Mouse (Mus musculus) midbrain, embryonic 15.5 days (tissue): ENCODE results near the gene Sart1. TPM values are rescaled to one million over a fixed set of nuclear protein-coding genes. Genes with fewer than 3 reads are reported as not detected.

ENCODE experiments used
- ATAC-seq: fragments of 200-750 bp; cut with Nextera tagmentation; replicated peaks from 2 replicates; pipeline ENCODE4 v1.8.0; 2017; ENCODE audit warnings: moderate TSS enrichment
- H3K27ac ChIP-seq: fragments of 300-500 bp; sonication (generic); 2 replicates; pipeline ENCODE4 v1.5.1; 2015; ENCODE audit warnings: mild to moderate bottlenecking, inconsistent platforms
- H3K27me3 ChIP-seq: fragments of 300-500 bp; sonication (generic); replicated peaks from 2 replicates; pipeline ENCODE4 v1.6.1; 2015; ENCODE audit warnings: inconsistent platforms
- H3K36me3 ChIP-seq: fragments of 300-500 bp; sonication (generic); replicated peaks from 2 replicates; pipeline ENCODE4 v1.6.1; 2015; ENCODE audit warnings: inconsistent platforms
- H3K4me1 ChIP-seq: fragments of 300-500 bp; sonication (generic); 2 replicates; pipeline ENCODE4 v1.6.1; 2015; ENCODE audit warnings: inconsistent platforms
- H3K4me2 ChIP-seq: fragments of 300-500 bp; sonication (generic); 2 replicates; pipeline ENCODE4 v1.6.1; 2015; ENCODE audit warnings: inconsistent platforms, mild to moderate bottlenecking, moderate library complexity
- H3K4me3 ChIP-seq: fragments of 300-500 bp; sonication (generic); 2 replicates; pipeline ENCODE4 v1.5.1; 2015; ENCODE audit warnings: mild to moderate bottlenecking, inconsistent platforms
- H3K9ac ChIP-seq: fragments of 300-500 bp; sonication (generic); 2 replicates; pipeline ENCODE4 v1.6.1; 2015; ENCODE audit warnings: mild to moderate bottlenecking, inconsistent platforms
- H3K9me3 ChIP-seq: fragments of 300-500 bp; sonication (generic); 2 replicates; pipeline ENCODE4 v1.6.1; 2016; ENCODE audit warnings: inconsistent platforms
- WGBS: fragments of 180-500 bp; shearing (Covaris S2); methylation state at CpG from one replicate; pipeline ENCODE4 v1.1.7; 2015; ENCODE audit warnings: mixed read lengths; 5-methylcytosine and 5-hydroxymethylcytosine counted together
- polyA plus RNA-seq: library from polyadenylated mRNA; unstranded; fragments of >200 nt; fragmentation: Nextera tagmentation; extraction: Ambion mirVana; gene quantifications from 2 replicates; pipeline ENCODE4 v1.2.1, GENCODE M21; 2015

Sart1 gene
- polyA plus RNA-seq, 1 experiment from 2014 or later: 77.3 TPM

DNA sequence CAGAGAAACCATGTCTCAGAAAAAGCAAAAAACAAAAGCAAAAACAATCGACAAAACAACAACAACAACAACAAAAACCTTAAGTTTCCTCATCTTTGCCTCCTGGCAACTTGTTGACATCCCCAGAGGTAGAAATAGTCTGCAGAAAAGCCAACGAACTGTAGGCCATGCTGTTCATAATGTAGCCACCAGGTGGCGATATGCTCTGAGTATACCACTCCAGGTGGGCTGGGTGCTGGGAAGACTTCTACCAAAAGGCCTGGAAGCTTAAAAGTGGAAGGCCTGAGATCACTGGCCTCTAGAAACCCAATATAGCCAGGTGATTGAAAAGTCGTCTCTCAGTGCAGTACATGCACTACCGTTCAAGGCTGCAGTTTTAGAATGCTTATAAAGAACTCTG, 50.5 kb downstream of the Sart1 start:
- Histone ChIP-seq H3K4me1 (no peaks in the 10 kb centered on the region), H3K4me3 (no peak overlapping the region), H3K9ac (no peak overlapping the region), H3K27ac (no peak overlapping the region), H3K9me3 (no peaks in the 10 kb centered on the region), H3K36me3 (no peaks in the 10 kb centered on the region), H3K4me2 (no peak overlapping the region), H3K27me3 (no peaks in the 10 kb centered on the region)
- 19% methylated on average over 5 of the region's 5 CpGs for WGBS
- no peak for ATAC-seq

DNA sequence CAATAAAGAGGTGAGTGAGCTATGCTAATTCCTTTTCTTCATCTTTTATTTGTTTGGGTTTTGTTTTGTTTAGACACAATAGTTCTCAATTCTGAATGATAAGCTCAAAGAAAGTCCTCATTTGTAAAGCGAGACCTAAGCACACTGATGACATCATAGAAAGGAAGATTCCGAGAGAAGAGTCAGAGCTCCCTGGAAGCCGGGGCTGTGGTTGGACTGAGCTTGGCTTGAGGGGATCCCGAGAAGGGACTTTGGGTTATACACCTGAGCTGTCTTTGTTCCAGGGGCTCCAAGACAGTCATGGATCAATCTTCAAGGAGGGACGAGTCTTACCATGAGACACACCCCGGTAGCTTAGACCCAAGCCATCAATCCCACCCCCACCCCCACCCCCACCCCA, 53.1 kb downstream of the Sart1 start, which contains the start of gene Catsper1:
Catsper1 (plus strand) TSS at position 301 of the 400 bp plus-strand sequence.
- Histone ChIP-seq H3K4me3 (no peak within 1 kb of the TSS), H3K9me3 (no peaks in the 10 kb centered on the region), H3K36me3 (no peaks in the 10 kb centered on the region), H3K4me1 (no peaks in the 10 kb centered on the region), H3K9ac (no peak within 1 kb of the TSS), H3K27ac (no peak within 1 kb of the TSS), H3K4me2 (no peak within 1 kb of the TSS), H3K27me3 (no peaks in the 10 kb centered on the region)
- ATAC-seq: no peak
- 92% methylated on average over 6 of the region's 6 CpGs for WGBS

DNA sequence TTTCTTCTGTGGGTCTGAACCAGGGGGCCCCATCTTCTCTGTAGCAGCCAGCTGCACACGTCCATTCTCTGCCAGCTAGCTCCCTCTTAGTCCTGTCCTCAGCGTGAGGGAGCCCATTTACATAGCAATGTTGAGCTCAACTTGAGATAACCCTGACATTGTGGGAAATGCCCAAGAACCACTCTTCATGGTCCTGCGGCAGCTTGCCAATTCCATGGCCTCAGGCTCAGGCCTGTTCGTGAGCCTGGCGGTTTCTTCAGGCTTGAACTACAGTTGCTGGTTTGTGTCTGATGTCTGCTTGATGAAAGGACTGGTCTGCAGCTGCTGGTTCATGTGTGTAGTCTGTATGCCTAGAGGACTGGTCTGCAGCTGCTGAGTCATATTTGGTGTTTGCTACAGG, 53.8 kb downstream of the Sart1 start:
- Histone ChIP-seq H3K4me2 (no peak overlapping the region), H3K27me3 (no peaks in the 10 kb centered on the region), H3K4me3 (no peak overlapping the region), H3K4me1 (no peaks in the 10 kb centered on the region), H3K27ac (no peak overlapping the region), H3K9ac (no peak overlapping the region), H3K36me3 (no peaks in the 10 kb centered on the region), H3K9me3 (no peaks in the 10 kb centered on the region)
- ATAC-seq: no peak
- WGBS: 85% methylated on average over 5 of the region's 5 CpGs

DNA sequence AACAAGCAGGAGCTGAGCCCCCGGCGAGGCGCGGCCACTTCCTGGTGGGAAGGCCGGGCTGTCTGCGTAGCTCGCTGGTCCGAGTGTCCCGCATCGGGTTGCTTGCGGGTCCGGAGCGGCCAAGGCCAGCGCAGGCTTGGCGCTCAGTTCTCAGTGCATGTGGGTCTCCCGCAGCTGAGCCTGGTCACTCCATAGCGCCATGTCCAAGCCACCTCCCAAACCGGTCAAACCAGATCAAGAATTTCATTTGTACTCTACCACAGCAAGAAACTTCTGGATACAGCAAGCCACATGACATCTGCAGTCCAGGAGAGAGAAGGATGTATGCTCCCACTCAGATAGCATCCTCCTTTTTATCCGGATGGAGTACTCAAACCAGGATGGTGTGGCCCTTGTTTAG, 60.5 kb downstream of the Sart1 start:
- H3K9me3 ChIP-seq: no peaks in the 10 kb centered on the region
- no peaks in the 10 kb centered on the region for H3K4me1 ChIP-seq
- no peaks in the 10 kb centered on the region for H3K36me3 ChIP-seq
- no peak overlapping the region for H3K27ac ChIP-seq
- ATAC-seq: no peak
- H3K4me2 ChIP-seq: no peak overlapping the region
- no peaks in the 10 kb centered on the region for H3K27me3 ChIP-seq
- no peak overlapping the region for H3K9ac ChIP-seq
- WGBS: 81% methylated on average over 19 of the region's 19 CpGs
- no peak overlapping the region for H3K4me3 ChIP-seq

Other genes starting within 250 kb of the Sart1 start
- gene Pacs1, start 115.6 kb downstream of the Sart1 start, polyA plus RNA-seq: 55.3 and 55.7 TPM in 2 replicates
- gene Sf3b2, start 93.2 kb downstream of the Sart1 start, polyA plus RNA-seq: 350 and 352 TPM in 2 replicates
- gene Gal3st3, start 90.4 kb downstream of the Sart1 start, polyA plus RNA-seq: 47.2 and 50.3 TPM in 2 replicates
- not detected in 2 replicates for gene Catsper1, start 53.0 kb downstream of the Sart1 start, polyA plus RNA-seq
- gene Cst6, start 39.1 kb downstream of the Sart1 start, polyA plus RNA-seq: 5.9 and 7.2 TPM in 2 replicates
- 43.6 and 43.8 TPM in 2 replicates for gene Eif1ad, start 22.0 kb downstream of the Sart1 start, polyA plus RNA-seq
- 307 and 337 TPM in 2 replicates for gene Banf1, start 21.5 kb downstream of the Sart1 start, polyA plus RNA-seq
- not detected in 2 replicates for gene Tsga10ip, start 13.8 kb upstream of the Sart1 start, polyA plus RNA-seq
- 291 and 296 TPM in 2 replicates for gene Drap1, start 36.3 kb upstream of the Sart1 start, polyA plus RNA-seq
- gene AI837181, start 36.4 kb upstream of the Sart1 start, polyA plus RNA-seq: 71.5 and 74.9 TPM in 2 replicates
- 0.40 TPM in 1 of 2 replicates, not detected in the other for gene Fosl1, start 58.8 kb upstream of the Sart1 start, polyA plus RNA-seq
- gene Ccdc85b, start 69.2 kb upstream of the Sart1 start, polyA plus RNA-seq: 11.7 and 13.2 TPM in 2 replicates
- 180 and 185 TPM in 2 replicates for gene Fibp, start 71.9 kb upstream of the Sart1 start, polyA plus RNA-seq
- gene Ctsw, start 79.8 kb upstream of the Sart1 start, polyA plus RNA-seq: 5.4 and 6.5 TPM in 2 replicates
- 41.3 and 45.9 TPM in 2 replicates for gene Efemp2, start 85.3 kb upstream of the Sart1 start, polyA plus RNA-seq
- 54.3 and 60.2 TPM in 2 replicates for gene Mus81, start 99.7 kb upstream of the Sart1 start, polyA plus RNA-seq
- 3,624 and 3,631 TPM in 2 replicates for gene Cfl1, start 101.8 kb upstream of the Sart1 start, polyA plus RNA-seq
- gene 1700020D05Rik, start 115.1 kb upstream of the Sart1 start, polyA plus RNA-seq: 0.17 TPM in 1 of 2 replicates, not detected in the other
- gene Snx32, start 121.8 kb upstream of the Sart1 start, polyA plus RNA-seq: 106 and 111 TPM in 2 replicates
- 0.10 and 0.13 TPM in 2 replicates for gene Ovol1, start 171.9 kb upstream of the Sart1 start, polyA plus RNA-seq
- 3.0 and 3.1 TPM in 2 replicates for gene Ap5b1, start 179.3 kb upstream of the Sart1 start, polyA plus RNA-seq
- 56.2 and 57.7 TPM in 2 replicates for gene Rnaseh2c, start 213.2 kb upstream of the Sart1 start, polyA plus RNA-seq
- 82.3 and 84.7 TPM in 2 replicates for gene Kat5, start 221.5 kb upstream of the Sart1 start, polyA plus RNA-seq
- gene Rela, start 248.8 kb upstream of the Sart1 start, polyA plus RNA-seq: 36.9 and 39.2 TPM in 2 replicates